Mouse (Mus musculus): ENCODE results near the gene Babam2. TPM values are rescaled to one million over a fixed set of nuclear protein-coding genes. Genes with fewer than 3 reads are reported as not detected.

Gene Babam2
- total RNA-seq, 2 experiments from 2014 or later, result 63.9 to 123 TPM

DNA sequence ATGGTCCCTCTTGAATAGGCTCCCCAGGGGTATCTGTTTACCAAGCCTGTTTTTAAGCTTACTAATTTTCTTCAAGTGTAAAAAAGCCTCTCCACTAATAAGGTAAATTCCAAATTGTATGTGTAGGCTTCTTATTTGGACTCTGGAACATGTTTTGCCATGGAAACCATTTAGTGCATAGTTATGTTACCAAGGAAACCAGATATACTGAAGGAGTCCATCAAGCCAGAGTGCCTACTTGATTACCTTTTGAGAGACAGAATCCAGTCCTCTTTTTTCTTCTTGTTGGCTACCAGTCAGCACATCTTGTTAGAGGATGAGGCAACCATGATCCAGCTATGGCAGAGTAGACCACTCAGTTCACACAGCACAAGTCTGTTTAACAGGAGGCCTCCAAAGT, 222.6 kb downstream of the Babam2 start:
- ATAC-seq (replicated peaks; ENCODE audit: poor library complexity, severe bottlenecking), result no peak

DNA sequence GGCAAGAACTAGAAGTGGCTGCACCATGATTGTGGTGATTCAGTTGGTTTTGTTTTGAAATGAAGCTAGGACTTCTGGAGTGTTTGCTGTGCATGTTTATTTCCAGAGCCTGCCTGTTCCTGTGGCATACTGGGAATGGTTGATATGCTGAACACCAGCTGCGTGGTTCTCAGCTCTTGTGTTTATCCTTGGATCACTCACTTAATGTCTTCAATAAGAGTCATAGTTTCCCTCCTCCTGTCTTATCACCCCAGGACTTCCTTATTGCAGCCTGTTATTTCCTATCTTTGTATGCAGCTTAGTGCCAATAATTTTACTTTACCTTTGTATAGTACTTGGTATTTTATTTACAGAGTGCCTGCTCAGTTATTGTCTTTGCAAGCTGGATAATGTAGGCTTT, 223.4 kb downstream of the Babam2 start:
- ATAC-seq (replicated peaks; ENCODE audit: poor library complexity, severe bottlenecking), result no peak

DNA sequence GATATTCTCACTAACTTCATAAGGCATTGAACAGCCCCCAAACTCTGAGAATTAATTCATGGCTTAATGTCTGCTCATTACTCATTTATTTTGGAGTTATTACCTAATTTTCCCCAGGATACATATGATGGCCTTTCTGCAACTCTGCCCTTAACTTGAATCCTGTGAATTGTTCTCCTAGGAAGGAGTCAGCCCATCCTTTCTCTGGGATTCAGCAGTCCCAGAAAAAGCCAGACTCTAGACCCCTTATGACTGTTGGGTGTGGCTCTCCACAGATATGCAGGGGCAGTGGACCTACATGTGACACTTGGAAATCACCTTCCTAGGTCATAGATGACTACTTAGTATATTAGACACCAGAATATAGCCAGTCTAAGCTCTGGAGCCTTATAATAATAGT, 226.6 kb downstream of the Babam2 start:
- no peak for ATAC-seq (replicated peaks; ENCODE audit: poor library complexity, severe bottlenecking)

DNA sequence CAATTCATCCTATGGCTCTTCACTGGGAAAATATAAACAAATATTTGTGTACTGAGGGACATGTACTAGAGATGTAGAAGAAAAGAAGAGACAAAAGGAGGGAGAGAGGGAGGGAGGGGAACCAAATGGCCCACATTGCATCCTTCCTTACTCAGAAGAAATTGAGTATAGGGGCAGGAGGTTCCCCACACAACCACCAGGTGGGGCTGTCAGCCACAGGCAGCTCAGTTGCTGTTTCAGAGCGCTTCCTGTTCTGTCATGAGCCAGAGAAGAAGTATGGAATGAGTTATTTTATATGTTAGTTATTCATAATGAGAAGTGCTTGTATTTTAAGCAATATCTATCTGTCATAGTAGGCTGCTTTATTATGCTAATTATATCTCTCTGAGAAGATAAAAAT, 229.1 kb downstream of the Babam2 start:
- 0 out of 2 replicates have a peak, but pooled peaks have one; percentile 35 for ATAC-seq (replicated peaks; ENCODE audit: poor library complexity, severe bottlenecking)

DNA sequence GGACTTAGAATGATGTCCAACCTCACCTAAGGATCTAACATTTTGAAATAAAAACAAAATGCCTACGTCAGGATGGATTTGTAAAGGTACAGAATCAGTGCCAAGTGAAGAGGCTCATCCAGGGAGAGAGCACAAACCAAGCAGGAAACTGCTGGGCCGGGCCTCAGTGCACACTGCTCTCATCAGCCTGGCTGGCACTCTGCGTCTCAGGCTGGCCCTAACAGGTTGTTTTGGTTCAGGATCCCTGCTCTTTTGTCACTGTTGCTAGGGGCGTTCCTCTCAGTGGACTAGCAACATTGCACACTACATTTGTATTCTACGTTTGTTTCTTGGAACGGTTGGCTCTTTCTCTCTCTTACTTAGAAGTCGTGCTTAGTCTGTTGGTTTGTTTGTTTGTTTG, 231.5 kb downstream of the Babam2 start:
- ATAC-seq (replicated peaks; ENCODE audit: poor library complexity, severe bottlenecking), result no peak

DNA sequence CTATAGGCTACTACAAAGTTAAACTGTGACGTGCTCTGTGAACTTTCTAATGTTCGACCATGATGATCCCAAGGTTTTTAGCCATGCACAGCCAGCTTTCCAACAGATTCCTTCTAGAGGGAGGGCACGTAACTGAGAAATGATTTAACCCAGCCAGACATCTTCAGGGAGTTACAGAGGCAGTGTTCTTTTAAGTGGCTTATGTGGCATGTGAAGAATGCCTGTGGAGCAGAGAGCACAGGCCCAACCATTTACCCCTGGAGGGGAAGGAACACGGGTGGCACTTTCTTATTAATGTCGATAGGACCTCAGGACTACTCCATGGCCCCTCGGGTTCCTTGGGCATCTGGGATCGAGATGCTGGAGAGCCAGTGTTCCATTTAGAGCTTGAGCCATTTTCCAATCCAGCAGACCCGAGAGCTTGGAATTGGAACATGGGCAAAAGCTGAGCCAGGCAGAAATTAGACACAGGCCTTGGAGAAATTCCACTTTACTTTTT, 233.7 kb downstream of the Babam2 start:
- ATAC-seq (replicated peaks; ENCODE audit: poor library complexity, severe bottlenecking), result no peak

DNA sequence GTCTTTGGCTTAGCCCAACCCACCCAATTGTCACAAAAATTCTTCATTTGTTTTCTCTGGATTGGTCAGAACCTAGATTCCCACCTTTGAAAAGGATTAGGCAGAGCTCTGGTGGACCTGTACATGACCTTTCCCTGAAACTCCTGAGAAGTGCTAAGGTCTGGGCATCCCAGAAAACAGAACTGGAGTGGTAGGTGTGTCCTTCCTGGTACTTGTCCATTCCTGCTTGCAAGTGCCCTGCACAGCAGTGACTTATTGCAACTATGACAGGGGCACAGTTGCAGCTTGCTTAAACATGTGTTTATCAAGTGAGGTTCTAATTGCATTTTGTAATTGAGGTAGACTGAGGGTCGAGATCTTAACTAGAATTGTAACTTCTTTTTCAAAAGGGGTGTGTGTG, 234.2 kb downstream of the Babam2 start:
- ATAC-seq (replicated peaks; ENCODE audit: poor library complexity, severe bottlenecking), result no peak

DNA sequence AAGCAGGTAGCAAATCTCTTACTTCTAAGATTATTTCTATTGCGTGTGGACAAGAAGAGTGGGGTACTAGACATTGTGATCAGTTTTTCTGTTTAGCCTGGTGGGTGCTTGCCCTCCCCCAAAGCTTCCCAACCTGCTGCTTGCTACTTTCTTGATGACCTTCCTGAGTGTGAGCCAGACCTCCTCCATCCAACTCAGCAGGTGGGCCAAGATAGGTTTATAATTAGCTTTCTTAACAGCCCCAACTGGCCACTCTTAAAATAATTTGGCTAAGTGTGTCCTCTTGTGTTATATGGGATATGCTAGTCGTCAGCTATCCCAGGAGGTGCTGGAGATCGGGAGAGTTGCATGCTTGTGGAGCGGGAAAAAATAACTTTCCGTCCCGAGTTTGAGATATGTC, 235.8 kb downstream of the Babam2 start:
- no peak for ATAC-seq (replicated peaks; ENCODE audit: poor library complexity, severe bottlenecking)

DNA sequence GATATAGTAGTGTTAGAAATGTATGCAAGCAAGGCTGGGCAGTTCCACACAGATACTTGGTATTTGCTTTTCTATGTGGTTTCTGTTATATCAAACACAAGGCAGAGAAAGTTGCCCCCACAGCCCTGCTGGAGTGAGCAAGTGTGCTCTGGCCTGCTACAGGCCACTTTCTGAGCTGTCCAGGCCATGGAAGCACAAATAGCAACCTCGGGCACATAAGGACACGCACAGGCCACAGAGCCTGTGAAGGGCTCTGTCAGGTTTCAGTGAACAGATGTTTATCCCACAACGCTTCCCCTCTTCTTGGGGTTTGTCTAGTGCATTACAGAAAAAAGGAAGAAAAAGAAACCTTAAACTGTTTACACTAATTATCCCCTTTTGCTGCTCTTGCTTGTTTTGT, 236.9 kb downstream of the Babam2 start:
- no peak for ATAC-seq (replicated peaks; ENCODE audit: poor library complexity, severe bottlenecking)

DNA sequence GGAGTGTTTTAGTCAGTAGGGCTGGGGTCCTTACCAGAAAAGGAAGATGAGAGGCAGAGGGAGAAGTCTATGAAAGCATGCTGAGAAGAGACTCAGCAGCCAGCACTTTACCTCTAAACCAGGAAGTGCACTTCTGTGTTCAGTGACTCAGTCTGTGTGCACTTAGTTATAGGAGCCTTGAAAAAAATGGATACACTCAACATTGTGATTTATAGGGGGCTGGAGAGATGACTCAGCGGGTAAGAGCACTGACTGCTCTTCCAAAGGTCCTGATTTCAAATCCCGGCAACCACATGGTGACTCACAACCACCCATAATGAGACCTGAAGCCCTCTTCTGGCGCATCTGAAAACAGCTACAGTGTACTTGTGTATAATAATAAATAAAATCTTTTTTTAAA, 238.5 kb downstream of the Babam2 start:
- ATAC-seq (replicated peaks; ENCODE audit: poor library complexity, severe bottlenecking), result no peak

DNA sequence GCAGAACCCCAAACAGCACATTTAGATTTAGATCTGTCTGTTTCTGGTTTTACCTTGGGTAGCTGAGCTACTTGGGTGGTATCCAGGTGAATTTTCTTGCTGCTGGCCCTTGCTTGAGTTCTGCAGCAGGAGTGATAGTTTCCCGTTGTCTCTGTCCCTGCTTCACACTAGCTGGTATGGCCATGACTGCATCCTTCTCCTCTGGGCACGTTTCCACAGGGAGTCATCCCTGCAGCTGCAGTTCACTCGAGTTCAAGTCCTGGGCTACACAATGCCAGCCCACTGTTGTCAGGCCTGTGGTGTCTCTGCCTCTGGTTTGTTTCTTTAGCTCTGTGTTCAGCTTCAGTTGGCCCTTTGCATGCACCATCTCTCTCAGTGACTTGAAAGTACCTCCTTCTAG, 239.0 kb downstream of the Babam2 start:
- ATAC-seq (replicated peaks; ENCODE audit: poor library complexity, severe bottlenecking), result no peak

DNA sequence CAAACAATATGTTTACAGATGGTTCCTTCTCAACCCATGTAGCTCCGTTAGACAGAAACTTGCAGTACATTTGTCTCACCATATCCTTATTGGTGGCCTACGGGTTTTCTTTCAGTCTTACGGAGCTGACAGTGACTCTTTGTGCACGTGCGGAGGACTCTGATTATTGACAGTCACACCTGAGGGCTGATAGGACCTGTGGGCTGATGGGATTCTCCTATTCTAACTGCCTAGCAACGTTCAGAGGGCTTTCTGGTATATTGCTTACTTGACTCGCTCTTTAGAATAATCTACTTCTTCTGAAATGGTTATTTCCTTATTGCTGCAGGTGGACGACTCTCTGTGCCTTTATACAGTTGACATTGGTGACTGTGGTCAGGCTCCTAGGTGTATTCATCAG, 243.4 kb downstream of the Babam2 start:
- ATAC-seq (replicated peaks; ENCODE audit: poor library complexity, severe bottlenecking), result no peak

DNA sequence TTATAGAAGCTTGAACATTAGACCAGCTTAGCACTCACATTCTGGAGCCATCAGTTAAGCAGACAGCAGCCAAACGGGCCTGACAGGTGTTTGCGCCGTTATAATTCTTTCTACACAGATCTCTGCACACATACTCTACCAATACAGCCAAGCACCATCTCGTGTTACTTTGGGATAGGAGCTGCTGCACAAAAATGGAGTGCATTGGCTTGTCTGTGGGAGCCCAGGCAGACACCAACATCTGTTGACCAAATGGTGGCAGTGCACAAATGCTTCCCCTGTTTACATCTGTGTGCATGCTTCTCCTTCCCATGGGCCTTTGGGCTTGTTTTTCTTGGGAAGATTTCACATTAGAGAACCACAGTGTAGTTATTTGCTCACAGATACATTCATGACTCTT, 249.7 kb downstream of the Babam2 start:
- no peak for ATAC-seq (replicated peaks; ENCODE audit: poor library complexity, severe bottlenecking)

DNA sequence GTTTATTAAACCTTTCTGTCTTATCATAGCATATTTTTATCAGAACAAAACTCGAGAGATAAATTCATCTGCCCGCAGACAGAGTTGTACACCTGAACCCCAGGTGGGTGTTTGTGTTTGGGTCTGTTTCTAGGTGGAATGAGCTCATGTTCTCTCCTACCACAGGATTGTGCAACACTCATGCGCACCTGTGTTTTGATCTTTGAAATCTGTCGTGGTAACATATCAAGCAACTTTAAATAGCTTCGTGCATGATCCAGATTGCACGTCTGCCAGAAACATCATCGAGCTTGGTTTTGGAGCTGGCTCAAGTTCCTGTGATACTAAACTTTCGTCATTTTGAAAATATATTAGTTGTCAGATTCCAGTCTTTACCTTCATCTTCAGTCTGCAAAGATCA, 251.9 kb downstream of the Babam2 start:
- ATAC-seq (replicated peaks; ENCODE audit: poor library complexity, severe bottlenecking), result no peak

DNA sequence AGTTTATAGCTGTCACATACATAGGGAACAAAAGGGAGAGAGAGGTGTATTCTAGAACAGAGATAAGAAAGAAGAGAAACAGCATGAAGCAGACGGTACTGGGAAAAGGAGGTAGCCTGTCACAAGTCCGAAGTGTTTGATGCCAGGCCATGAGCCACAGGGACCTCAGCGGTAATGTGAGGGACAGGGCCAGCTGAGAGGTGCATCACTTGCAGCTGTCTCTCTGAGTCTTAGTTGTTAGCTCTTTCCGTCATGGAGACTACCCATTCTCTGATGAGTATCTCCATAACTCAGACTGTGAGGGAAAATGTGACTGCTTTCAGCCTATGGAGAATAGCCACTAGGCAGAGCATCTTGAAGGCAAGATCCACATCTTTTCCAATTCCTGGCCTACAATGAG, 253.0 kb downstream of the Babam2 start:
- ATAC-seq (replicated peaks; ENCODE audit: poor library complexity, severe bottlenecking), result no peak

DNA sequence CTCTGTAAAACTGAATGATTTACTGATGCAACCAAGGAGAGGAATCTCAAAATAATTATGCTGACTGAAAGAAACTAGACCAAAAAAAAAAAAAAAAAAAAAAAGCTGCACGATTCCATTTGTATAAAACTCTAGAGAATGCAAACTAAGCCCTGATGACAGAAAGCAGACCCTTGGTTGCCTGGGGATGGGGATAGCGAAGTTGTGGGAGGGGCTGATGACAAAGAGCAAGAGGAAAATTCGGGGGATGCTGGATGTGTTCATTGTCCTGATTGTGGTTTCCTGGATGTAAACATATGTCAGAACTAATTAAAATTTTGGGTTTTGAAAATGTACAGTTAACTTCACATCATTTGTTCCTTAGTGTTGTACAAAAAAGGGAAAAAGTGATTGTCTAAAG, 257.7 kb downstream of the Babam2 start:
- ATAC-seq (replicated peaks; ENCODE audit: poor library complexity, severe bottlenecking), result no peak

DNA sequence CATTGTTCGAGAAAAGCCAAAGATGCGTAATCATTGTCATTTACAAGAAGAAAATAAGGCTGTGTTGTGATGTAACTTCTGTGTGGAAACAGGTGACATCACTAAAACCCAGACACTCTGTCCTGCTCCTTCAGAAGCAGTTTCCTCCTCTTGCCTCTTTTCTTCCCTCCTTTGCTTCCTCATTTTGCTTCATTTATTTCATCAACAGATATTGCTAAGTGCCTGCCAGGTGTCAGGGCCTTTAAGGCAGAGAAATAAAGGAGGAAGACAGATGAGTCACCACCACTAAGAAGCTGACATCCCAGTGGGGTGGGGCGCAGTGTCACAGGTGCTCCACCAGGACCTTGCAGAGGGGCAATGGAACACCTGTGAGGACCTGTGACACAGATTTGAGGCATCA, 258.9 kb downstream of the Babam2 start:
- ATAC-seq (replicated peaks; ENCODE audit: poor library complexity, severe bottlenecking), result peak; percentile 94

DNA sequence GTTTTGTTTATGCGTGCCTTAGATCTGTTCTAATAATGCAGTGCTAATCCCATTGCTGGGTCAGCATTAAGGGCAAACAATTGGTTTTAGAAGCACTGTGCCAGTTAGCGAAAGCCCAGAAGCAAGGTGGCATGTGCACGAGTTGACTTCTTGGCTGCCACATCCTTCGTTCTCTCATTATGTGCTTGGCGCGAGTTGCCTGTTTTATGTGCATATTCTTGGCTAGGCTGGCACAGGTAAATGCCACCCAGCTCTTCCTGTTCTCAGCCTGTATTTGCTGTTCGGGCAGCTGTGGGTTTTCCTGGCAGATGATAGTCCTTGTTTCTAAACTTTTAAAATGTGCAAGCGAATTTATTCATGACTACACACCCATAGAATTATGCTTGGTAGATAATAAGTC, 262.4 kb downstream of the Babam2 start:
- ATAC-seq (replicated peaks; ENCODE audit: poor library complexity, severe bottlenecking), result no peak

DNA sequence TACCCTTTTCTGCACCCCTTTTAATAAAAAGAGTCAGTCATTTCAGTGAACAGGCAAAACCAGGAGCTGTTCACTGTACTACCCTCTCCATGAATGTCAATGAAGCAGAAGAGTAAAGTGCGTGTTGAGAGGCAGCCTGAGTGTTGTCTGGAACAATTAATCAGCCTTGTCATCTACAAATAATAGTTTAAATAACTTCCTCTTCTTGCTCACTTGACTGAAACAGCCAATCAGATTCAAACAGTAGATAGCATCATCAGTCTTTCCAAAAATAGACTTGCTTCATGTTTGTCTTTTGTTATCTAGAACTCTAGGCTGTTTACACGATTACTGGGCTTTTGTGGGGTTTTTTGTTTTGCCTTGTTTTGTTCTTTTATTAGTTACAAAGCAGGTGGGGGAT, 263.9 kb downstream of the Babam2 start:
- no peak for ATAC-seq (replicated peaks; ENCODE audit: poor library complexity, severe bottlenecking)

DNA sequence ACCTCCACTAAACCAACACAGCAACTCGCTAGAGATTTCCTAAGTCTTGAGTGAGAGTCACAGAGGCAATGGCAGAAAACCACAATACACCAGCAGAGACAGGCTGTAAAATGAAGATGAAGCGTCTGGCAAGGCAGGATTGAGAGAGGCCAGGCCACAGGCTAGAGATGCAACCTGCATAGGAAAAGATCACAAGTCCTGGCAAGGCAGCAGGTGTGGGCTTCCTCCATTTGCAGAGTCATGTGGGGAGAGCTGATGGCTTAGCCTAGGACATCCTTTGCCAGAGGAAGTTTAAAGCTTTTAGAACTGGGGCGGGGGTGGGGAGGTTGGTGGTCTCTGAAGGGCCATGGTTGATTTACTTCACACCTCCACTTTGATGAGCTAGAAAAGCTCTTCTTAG, 264.9 kb downstream of the Babam2 start:
- no peak for ATAC-seq (replicated peaks; ENCODE audit: poor library complexity, severe bottlenecking)

DNA sequence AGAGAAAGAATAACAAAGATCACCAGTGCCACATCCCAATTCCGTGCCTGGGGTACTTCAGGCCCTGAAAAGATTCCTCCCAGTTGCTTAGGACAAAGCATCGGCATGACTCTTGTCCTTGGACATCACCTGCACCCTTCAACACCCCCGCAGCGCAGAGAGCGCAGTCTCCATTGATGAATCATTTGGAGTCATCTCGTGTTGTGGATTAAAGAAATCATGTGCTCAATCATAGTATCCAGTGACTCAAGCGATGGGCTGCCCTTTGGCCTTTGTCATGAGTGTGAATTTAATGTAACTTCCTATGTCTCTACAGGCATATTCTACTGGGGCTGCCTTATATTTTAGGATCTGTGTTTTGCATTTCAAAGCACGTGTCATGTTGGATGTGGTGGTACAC, 265.9 kb downstream of the Babam2 start:
- no peak for ATAC-seq (replicated peaks; ENCODE audit: poor library complexity, severe bottlenecking)

DNA sequence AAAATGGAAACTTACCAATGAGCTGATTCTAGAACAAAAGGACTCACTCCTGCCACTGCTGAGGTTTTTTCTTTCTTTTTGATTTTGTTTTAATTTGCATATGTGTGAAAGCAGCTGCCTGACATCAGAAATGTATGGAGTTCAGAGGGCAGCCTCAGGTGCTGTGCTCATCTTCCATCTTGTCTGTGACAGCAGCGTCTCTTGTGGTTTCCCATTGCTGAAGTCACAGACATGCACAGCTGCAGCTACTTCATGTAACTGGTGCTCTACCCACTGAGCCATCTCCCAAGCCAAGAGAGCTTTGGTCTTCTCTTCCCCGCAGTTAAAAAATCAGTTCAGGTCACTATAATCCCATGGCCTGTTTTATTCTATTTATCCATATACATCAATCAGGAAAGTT, 266.4 kb downstream of the Babam2 start:
- ATAC-seq (replicated peaks; ENCODE audit: poor library complexity, severe bottlenecking), result no peak

DNA sequence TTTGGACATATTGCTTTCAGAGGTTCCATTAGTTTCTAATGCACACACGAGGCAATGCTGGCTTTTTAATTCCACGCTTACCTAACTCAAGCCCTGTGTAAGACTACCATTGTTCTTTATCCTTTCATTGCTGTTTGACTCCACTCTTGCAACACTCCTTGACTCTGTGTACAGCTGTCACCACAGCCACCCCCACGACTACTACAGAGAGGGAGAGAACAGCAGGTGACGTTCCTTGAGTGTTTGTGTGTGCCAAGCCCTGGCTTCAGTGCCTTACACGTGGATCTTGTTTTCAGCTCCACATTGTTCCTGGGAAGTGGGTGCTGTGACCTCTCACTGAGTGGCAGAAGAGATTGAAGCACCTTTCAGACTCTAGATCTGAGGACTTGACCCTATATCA, 269.3 kb downstream of the Babam2 start:
- ATAC-seq (replicated peaks; ENCODE audit: poor library complexity, severe bottlenecking), result no peak

All from granulocyte monocyte progenitor cell, adult 5-6 weeks (primary cell).